Mouse (Mus musculus) neural tube, embryonic 10.5 days (tissue): ENCODE results near the gene Sars2.

Source experiments
- DNase-seq: peaks from one replicate; pipeline ENCODE4 v3.0.0-alpha.2; 2017; ENCODE audit warnings: low spot score; ENCODE audit errors: extremely low spot score

The Sars2 gene

DNA sequence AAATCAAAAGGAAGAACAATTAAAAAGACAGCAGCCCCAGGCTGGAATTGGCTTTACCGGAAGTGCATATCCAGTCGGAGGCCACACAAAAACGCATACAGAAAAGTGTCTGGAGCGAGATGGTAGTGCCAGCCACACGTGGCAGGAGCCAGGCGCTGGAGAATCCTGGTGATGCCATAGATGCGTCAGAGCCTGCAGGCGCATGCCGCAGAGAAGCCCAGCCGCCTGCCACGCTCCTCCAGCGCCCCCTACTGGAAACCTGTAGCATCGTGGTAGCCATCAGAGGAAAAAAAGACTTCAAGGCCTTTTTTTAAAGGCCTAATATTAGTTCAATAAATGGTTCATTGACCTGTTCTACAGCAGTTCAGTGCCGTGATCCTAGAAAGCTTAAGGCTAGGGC lies 15.2 kb upstream of the Sars2 start:
- DNase-seq = peak; percentile 79

DNA sequence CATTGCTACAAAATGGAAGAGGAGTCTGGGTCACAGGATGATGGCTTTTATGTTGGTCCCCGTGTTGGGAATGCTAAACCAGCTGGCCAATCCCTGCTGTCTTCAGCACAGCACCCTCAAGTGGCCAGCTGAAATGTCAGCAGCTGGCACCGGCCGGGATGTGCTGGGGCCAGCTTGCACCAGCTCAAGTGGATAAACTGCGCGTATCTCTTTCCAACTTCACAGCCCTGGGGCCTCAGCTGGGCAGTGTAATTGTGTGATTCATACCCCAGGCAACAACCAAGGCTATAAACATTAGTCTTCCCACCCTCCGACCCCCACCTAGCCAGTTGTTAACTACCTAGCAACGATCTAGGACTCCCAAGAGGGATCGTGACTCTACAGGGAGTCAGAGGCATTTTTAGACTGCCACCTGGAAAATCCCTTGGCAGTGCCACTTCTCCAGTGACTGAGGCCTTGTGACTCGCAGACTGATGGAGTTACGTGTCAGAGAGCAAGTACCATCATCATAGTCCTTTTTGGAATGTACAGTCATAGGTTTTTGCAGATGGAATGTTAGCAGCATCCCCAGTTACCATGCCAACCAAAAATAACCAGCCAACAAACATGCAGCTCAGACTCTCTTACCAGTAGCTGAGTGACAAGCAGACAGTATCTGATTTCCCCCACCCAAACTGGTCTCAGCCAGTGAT lies 14.0 kb upstream of the Sars2 start:
- DNase-seq = no peak

DNA sequence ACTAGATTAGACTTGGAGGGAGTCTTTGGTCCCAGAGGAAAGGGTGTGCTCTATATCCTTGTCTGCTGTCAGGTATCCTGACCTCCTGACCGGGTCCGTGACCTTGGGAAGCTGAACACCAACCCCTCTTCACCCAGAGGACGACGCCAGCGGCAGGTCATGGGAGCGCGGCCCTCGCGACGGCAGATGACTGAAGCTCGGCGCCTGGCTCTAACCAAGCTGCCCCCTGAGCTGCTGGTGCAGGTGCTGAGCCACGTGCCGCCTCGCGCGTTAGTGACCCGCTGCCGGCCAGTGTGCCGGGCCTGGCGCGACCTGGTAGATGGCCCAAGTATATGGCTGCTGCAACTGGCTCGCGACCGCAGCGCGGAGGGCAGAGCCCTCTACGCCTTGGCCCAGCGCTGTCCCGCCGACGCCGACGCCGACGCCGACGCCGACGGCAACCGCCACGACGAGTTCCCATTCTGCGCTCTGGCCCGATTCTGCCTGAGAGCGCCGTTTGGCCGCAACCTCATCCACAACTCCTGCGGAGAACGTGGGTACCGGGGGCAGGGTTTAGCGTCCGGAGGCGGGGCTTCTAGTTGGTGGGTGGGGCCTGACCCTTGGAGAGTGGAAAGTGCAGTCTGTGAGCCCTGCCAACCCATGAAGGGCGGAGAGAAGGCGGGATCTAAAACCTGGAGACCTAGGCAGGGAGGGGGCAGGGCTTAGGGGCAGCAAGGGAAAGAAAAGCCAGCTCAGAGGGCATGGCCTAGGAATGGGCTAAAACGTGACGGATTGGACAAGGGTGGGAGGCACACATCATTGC lies 9.2 kb upstream of the Sars2 start:
- peak; percentile 82 for DNase-seq

DNA sequence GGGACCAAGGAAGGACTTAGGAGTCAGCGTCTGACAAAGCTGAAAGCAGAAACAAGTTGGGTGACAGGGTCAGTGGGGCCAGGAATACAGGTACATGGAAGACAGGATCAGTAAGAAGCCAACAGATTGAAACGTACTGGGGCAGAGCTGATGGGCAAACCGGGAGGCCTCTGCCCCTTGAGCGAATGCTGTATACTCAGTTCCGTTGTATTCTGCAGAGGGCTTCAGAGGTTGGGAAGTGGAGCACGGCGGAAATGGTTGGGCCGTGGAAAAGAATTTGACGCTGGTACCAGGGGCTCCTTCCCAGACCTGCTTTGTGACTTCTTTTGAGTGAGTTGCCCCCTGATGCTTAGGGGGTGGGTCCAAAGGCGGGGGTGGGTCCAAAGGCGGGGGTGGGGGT lies 8.6 kb upstream of the Sars2 start:
- DNase-seq = no peak

DNA sequence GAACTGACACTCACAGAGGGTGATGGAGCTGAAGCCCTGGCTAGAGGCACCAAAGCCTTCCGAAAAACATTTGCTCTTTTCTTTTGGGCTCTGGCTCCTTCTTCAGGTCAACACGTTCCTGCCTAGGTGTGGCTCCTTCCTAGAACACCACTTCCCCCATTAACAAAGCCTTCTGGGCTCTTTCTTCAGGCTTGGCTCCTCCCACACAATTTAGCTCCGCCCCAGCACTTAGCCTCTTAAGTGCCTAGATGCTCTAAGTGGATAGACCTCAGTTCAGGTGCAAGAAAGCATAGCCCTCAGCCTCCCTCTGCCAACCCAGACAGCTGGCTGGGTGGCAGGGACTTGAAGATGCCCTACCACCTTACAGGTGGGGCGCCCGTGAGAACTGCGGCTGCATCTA lies 6.1 kb upstream of the Sars2 start:
- no peak for DNase-seq

DNA sequence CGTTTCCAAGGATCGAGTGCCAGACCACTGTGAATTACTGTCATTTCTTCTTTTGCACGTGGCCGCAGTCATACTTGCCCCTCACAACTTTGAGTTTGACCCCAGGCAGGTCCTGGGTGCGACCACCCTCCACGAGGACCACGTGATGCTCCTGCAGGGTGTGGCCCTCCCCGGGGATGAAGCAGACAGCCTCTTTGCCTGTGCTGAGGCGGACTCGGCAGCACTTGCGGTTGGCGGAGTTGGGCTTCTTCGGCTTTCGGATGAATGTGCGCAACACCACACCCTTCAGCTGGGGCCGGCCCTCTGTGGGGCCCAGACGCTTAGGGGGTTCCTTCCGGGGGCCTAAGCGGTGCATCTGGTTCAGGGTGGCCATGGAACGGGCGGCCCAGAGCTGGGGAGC lies 2.0 kb upstream of the Sars2 start:
- no peak for DNase-seq

DNA sequence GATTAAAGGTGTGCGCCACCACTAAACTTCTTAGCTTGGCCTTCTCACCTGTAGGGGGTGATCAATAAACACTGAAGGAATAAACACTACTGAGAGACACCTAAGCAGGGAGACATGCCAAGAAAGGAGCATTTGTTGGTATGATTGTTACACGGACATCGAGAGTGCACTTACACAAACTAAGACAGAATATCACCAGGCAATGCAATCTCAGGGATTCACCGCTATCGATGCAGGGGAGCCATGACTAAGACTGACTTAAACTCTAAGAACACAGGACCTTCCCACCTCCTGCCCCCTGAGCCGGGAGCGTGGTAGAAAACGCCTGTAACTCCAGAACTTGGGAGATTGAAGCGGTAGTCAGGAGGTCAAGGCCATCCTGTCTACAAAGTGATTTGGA lies 843 bp upstream of the Sars2 start:
- no peak for DNase-seq

DNA sequence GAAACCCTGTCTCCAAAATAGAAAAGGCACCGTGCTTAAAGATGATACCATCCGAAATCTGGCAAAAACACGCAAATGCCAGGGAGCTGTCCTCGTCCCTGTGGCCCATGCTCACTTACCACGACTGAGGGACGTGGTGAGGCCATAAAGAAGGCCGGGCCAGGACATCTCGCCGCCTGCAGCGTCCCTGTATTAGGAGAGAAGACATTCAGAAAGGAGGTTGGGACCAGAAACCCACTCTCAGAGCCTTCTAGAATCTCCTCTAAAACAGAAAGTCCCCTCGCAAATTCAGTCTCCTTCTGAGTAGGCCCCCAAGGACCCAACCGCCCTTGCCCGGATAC lies 454 bp upstream of the Sars2 start:
- DNase-seq = no peak

DNA sequence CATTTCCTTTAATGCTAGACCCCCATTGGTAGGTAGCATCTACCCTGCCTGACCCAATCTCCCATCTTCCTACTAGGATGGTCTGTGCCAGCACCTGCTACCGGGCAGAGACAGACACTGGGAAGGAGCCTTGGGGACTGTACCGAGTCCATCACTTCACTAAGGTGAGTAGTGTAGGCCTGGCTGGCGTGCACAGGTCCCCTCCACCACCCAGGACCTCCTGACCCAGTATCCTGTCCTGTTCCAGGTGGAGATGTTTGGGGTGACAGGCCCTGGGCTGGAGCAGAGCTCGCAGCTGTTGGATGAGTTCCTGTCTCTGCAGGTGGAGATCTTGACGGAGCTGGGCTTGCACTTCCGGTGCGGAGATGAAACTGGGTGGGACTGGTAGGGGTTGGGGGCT lies 8.1 kb downstream of the Sars2 start:
- DNase-seq = no peak

DNA sequence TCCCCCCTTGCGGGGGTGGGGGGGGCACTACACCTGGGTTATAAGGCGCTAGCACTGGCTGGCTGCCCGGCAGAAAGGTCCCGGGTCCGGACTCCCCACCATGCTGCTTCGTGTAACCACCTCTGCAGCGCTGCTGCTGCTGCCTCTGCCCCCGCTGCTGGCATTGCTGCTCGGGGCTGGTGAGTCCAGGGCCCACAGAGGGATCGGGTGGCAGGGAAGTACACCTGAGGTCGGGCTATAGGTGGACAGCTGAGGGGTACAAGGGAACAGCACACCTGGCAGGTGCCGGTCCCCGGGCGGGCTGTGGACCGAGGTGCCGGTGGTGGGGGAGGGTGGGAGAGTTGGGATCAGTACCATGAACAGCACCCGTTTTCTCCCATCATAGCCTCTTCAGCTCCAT lies 14.3 kb downstream of the Sars2 start, which contains the start of gene Ccer2:
TSS of gene Ccer2 (plus strand) at position 96 of the 400 bp plus-strand sequence.
- peak; percentile 24 for DNase-seq

DNA sequence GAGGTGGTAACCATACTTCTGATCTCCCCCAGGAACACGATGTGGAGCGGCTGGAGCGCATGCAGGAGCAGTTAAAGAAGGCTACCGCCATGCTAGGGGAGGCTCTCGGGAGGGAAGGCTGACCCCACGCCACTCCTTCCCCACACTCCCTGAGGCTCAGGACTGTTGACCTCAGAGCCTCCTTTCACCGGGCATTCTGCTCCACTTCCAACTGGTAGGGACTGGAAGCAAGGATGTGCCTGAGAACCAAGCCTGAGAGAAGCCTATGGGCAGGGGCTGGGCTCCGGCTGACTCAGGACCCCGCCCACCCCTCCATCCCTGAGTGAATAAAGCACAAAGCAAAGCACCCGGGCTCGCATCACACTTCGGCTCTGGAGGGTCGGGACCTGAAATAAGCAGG lies 16.8 kb downstream of the Sars2 start:
- DNase-seq = no peak

DNA sequence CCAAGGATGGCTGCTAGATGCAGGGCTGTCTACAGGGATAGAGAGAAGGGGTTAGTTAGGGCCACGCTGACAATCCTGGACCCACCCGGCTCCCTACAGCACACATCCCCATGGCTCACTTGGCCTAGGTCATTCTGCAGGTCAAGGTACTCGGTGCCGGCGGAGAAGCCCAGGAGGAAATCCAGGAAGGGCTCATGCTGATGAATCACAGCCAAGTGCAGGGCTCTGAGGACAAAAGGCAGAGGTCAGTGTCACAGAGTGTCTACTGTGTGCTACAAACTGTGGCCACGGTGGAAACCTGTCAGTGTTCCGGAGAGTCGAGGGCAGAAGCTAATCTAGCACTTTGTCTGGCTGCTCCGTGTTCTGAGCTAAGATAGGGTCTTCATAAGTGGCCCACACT lies 20.1 kb downstream of the Sars2 start:
- DNase-seq = no peak

DNA sequence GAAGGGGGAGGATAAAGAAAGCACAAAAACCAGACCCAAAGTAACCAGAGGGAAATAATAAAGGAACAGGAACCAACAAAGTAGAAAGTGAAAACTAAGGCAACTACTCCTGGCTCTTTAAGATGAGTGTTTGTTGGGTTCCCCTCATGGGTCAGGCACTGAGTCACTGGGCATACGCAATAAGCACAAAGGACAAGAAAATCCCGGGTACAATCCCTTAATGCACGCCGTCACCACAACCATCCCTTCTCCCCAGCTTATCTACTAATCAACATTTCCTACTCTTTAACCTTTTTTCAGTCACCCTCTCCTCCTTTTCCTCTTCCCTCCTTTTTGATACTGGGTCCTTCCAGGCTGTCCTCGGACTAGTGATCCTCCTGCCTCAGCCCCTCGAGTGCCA lies 23.4 kb downstream of the Sars2 start:
- no peak for DNase-seq

DNA sequence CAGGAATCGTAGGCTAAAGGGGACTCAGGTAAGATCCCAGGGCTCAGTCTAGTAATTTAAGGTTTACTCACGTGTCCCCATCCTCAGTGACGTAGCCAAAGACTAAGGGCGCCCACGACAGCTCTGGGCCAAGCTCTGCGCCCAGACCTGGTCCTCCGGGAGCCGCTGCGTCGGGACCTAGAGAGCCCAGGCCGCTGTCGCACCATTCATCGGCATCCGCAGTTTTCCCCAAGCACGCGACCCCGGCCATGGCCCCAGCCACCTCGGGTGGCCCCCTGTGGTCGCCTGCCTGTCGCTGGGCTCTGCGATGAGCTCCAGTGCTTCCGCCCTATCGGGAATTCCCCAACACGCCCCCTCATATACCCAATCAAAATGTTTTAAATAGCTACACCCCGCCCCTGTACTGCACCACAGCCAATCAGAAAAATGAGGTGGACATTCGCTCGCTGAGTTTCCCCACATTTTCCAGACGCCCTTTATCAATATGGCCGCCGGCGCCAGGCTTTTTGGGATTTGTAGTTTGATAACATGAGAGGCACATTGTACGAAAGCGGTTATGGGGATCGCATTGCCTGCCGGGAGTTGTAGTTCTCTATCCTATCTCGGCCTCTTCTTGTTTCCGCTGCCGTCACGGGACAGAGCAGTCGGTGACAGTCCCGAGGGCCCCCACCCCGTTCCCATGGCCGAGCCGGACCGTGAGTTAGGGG lies 24.5 kb downstream of the Sars2 start, which contains the start of gene Sirt2:
TSS of gene Sirt2 (plus strand) at position 563 of the 707 bp plus-strand sequence.
- peak; percentile 96 for DNase-seq

DNA sequence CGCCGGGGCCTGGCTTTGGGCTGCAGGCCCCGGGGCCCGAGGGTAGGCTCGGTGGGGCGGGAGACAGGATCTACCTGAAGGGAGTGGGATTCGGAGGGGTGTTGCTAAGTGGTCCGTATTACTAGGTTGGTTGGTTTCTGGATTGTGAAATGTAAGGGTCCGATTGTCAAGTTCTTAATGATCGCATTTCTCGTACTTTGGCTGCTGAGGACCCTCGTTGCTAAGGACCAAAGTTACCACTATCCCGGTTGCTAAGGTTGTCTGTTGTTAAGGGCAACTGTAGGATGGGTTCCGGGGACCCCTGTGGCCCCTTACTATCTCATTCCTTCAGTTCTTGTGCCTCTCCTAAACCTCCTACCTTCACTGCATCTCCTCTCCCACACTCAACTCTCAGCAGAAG lies 25.1 kb downstream of the Sars2 start:
- no peak for DNase-seq

DNA sequence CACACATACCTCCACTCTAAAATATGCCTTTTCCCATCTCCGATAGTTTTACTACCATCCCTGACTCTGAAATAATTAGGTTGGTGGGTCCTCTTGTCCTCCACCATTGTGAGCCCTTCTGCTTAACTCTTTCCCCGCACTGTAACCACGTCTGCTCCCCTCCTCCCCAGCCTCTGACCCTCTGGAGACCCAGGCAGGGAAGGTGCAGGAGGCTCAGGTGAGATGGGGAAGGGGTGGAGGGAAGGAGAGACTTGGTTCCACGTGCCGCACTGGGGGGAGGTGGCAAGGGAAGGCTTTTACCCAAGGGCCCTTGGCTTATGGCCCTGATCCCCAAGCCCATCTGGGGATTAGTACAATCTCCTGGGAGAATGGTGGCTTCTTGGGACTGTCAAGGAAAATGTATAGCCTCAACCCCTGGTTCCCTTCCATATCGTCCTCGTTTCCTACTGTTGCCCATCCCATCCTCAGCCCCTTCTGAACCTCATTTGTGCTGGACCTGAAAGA lies 25.7 kb downstream of the Sars2 start, which contains the start of gene Nfkbib:
TSS of gene Nfkbib (minus strand) at position 51 of the 504 bp plus-strand sequence.
- no peak for DNase-seq

DNA sequence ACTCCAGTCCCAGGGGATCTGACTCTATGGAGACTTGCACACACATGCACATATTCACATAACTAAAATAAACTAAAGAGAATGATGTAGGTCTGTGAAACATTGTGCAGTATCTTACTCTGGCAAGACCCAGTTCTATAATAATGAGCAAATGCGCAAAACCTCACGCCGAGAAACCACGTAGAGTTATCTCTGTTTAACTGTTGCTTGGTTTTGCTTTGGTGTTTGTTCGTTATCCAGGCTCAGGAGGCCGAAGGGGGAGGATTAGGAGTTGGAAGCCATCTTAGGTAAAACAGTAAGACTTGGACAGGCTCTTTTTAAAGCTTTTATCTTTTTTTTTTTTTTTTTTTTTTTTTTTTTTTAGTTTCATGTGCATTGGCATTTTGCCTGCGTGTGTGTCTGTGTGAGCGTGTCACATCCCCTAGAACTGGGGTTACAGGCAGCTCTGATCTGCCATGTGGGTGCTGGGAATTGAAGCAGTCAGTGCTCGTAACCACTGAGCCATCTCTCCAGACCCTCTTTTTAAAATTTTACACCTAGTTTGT lies 27.7 kb downstream of the Sars2 start:
- DNase-seq = no peak

DNA sequence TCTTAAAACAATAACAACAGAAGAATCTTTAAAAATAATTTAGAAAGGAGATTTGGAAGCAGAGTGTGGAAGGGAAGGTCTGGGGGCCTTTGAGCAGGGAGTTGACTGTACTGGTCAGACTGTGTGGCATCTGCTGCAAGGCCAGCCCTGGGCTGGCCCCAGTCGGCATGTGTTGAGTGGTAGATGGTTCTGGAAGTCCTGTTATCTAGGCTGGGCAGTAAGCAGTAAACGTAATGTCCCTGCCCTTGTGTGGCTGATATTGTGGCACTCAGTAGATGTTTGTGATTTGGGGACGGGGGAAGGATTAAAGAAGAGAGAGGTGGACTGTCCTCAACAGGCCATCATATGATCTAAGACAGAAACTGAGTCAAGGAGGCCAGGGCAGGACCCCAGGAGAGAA lies 28.5 kb downstream of the Sars2 start:
- DNase-seq = no peak

DNA sequence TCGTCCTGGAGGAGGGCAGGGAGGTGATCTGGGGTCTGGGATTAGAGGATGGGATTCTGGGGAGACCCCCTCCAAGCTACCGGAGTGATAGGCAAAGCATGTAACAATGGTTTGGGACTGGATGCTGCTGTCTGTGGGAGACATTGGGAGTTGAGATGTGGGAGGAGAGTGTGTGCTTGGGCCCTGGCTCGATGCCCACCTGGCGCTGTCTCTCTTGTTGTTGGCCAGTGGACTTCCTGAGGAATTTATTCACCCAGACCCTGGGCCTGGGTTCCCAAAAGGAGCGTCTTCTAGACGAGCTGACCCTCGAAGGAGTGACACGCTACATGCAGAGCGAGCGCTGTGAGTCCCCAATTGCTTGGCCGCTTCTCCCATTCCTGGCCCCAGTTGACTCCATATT lies 30.1 kb downstream of the Sars2 start:
- DNase-seq = no peak

DNA sequence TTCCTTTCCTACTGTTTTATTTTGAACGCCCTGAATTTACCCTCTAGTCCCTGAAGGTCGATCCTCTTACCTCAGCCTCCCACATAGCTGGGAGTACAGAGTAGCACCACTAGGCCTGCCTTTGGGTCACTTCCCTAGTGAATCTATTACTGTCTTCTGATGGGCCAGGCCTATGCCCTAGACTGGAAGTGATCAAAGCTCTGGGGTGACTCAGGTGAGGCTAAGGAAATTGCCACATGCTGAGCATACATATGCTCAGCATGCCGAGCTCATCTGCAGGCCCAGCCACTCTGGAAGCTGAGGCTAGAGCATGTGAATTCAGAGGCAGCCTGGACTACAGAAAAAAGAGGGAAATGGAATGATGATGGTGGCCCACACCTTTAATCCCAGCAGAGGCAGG lies 31.4 kb downstream of the Sars2 start:
- DNase-seq = no peak

DNA sequence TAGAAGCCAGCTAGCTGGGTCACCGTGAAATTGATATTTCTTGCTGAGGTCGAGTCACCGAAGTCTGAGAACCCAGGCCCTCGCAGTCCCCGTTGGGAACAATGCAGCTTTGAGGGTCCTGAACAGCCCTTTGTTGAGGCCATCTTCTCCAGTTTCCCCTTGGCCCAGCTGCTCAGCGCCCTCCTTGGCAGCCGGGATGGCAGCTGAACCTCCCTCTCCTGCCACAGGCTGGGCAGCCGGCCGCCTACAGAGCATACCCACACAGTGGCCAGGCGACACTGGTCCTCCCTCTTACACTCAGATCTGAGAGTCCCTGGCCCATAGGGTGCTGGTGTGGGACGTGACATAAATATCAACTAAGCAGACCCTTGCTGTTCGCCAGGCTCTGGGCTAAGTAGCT lies 32.4 kb downstream of the Sars2 start:
- DNase-seq = no peak

DNA sequence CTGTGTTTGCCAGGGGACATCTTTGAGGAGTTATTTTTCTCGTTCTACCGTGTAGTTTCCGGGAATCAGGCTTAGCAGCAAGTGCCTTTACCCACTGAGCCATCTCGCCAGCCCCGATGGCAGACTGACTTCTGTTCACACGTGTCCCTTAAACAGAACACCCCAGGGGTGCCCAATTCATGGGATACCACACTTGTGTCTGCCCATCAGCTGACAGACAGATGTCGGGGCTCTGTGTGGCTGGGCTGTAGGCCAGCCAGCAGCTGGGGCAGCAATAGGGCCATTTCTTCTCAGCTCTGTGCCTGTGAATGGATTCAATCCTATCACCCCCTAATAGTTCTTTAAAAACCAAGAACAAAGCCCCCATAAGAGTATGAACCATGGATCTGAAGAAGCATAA lies 33.3 kb downstream of the Sars2 start:
- DNase-seq = no peak
